Mouse (Mus musculus) gastrocnemius, adult 18-20 months (tissue): ENCODE data around the gene Mylk2. TPM values are rescaled to one million over a fixed set of nuclear protein-coding genes. Genes with fewer than 3 reads are reported as not detected.

Experiments used
- DNase-seq: peaks from one replicate; pipeline ENCODE4 v3.0.0; 2021; ENCODE audit warnings: low spot score
- long read RNA-seq, 2 experiments: library from polyadenylated mRNA; stranded (forward); transcript quantifications; one replicate each; pipeline ENCODE4 v2.0.0; 2021
- total RNA-seq, 2 experiments: library from RNA; stranded (reverse); gene quantifications; 2 replicates each; pipeline ENCODE4 v1.2.3; 2021

The Mylk2 gene
- total RNA-seq, result 100 to 1,000 TPM; 671 to 798 TPM
- long read RNA-seq, experiment 1, transcript Mylk2-201 (12 exons, 2,951 nt), result major isoform, 147 of 201 reads
- long read RNA-seq, experiment 1, partial matches to known transcripts, result 41 of 201 reads
- long read RNA-seq, experiment 1, other reads (novel, unspliced or antisense), result 13 of 201 reads
- long read RNA-seq, experiment 2, transcript Mylk2-201 (12 exons, 2,951 nt), result major isoform, 139 of 213 reads
- long read RNA-seq, experiment 2, partial matches to known transcripts, result 68 of 213 reads
- long read RNA-seq, experiment 2, other reads (novel, unspliced or antisense), result 6 of 213 reads

- DNase-seq, result peak; percentile 92
Measured at GRCm38 (mm10) chr2:152911031-152911430, at the start of gene Mylk2. Mylk2 (plus strand) TSS chr2:152911352.

- DNase-seq, result no peak
Measured at GRCm38 (mm10) chr2:152861891-152862290, 49.3 kb upstream of the Mylk2 start.

GRCm38 (mm10) chr2:152862638-152863037 lies 48.5 kb upstream of the Mylk2 start:
- peak; percentile 24 for DNase-seq

GRCm38 (mm10) chr2:152863346-152863745 lies 47.8 kb upstream of the Mylk2 start:
- DNase-seq, result no peak

GRCm38 (mm10) chr2:152878239-152878638 lies 32.9 kb upstream of the Mylk2 start:
- no peak for DNase-seq

- no peak for DNase-seq
Measured at GRCm38 (mm10) chr2:152880898-152881297, 30.3 kb upstream of the Mylk2 start.

- DNase-seq, result no peak
Measured at GRCm38 (mm10) chr2:152884101-152884645, 27.0 kb upstream of the Mylk2 start.

GRCm38 (mm10) chr2:152887230-152887629 lies 23.9 kb upstream of the Mylk2 start:
- no peak for DNase-seq

GRCm38 (mm10) chr2:152888774-152889173 lies 22.4 kb upstream of the Mylk2 start:
- no peak for DNase-seq

GRCm38 (mm10) chr2:152895834-152896233 lies 15.3 kb upstream of the Mylk2 start:
- no peak for DNase-seq

GRCm38 (mm10) chr2:152896926-152897325 lies 14.2 kb upstream of the Mylk2 start:
- no peak for DNase-seq

- peak; percentile 73 for DNase-seq
Measured at GRCm38 (mm10) chr2:152899011-152899410, 12.1 kb upstream of the Mylk2 start.

- no peak for DNase-seq
Measured at GRCm38 (mm10) chr2:152901296-152901695, 9.9 kb upstream of the Mylk2 start.

- DNase-seq, result no peak
Measured at GRCm38 (mm10) chr2:152902658-152903057, 8.5 kb upstream of the Mylk2 start.

GRCm38 (mm10) chr2:152903586-152903985 lies 7.6 kb upstream of the Mylk2 start:
- no peak for DNase-seq

- DNase-seq, result peak; percentile 87
Measured at GRCm38 (mm10) chr2:152904127-152904643, 7.0 kb upstream of the Mylk2 start.

GRCm38 (mm10) chr2:152905036-152905829 lies 5.9 kb upstream of the Mylk2 start:
- peak; percentile 87 for DNase-seq

GRCm38 (mm10) chr2:152906274-152907037 lies 4.7 kb upstream of the Mylk2 start:
- DNase-seq, result no peak

GRCm38 (mm10) chr2:152907114-152907943 lies 3.8 kb upstream of the Mylk2 start:
- peak; percentile 61 for DNase-seq

GRCm38 (mm10) chr2:152909848-152910247 lies 1.3 kb upstream of the Mylk2 start:
- DNase-seq, result peak; percentile 61
